Mouse (Mus musculus) layer of hippocampus, adult 11-12 months (tissue): Measurements from ENCODE around the gene Cdh6.

Experiments used
- DNase-seq: peaks from one replicate; pipeline ENCODE4 v3.0.0; 2022; ENCODE audit warnings: low spot score

The Cdh6 gene

DNA sequence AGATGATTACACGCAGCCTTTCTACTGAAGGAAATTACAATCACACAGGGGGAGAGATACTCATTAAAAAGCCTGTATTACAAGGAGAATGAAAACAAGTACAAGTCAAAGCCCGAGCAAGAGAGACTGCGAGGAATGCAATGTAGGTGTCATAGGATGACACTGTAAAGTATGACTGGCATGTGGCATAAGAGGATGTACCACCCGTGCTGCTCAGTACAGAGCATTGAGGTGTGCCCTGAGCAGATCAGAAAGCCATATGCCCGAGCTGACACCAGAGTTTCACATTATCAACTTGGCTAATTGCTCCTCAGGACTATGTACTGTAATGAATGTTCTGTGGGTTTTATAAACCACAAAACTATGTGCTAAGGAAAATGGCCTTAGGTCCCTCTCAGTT, 115.7 kb downstream of the Cdh6 start:
- no peak for DNase-seq

DNA sequence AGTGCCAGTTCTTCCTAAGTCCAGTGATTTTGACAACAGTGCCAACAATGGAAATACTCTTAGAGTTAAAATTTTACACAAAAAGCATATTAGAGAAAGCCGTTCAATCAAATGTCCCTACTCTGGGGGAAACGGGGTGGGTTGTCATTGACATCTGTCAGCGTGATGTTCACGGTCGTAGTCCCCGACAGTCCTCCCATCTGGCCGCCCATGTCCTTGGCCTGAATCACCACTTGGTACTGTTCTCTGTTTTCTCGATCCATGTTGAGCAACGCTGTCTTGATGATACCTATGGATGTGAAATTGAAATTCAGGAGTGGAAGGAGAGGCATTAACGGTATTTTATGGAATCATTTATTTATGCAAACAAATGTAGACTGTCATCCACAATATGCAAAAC, 116.2 kb downstream of the Cdh6 start:
- no peak for DNase-seq

DNA sequence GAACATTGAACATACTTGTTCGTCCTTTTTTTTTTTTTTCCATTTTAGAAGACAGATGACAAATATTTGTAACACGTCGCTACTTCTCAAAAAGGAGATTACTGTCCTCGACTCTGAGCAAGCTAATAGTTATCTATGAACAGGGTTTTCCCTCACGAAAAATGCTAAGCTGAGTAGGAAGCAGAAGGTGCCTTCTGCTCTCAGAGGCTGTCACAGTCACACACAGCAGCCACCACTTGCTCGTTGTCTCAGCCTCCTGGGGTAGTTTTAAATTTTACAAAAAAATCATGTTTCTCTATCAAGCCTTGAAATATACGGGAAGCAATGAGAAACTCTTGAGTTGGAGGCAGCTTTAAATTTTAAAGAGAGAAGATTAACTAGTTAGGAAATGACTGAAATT, 125.6 kb downstream of the Cdh6 start:
- DNase-seq: no peak

DNA sequence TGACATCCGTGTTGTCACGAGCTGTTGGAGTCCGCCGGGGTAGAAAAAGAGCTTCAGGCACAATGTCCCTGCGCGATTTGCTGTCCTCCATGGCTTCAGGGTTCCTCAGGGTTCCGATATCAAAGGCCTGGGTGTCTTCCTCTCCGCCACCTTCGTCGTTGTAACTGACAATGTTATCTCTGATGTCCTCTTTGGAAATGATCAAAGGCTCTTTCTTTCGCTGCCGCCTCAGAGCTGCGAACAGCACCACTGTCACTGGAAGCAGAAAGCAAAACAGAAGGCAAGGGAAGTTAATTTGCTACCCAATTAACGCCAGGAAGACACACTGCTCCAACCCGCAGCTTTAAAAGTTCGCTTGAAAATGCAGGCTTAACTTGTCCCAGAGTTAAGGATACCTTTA, 139.0 kb downstream of the Cdh6 start:
- no peak for DNase-seq

GRCm38 (mm10) chr15:13030641-13031040, 142.8 kb downstream of the Cdh6 start:
- DNase-seq: no peak

GRCm38 (mm10) chr15:13027513-13027912, 146.0 kb downstream of the Cdh6 start:
- DNase-seq: no peak

DNA sequence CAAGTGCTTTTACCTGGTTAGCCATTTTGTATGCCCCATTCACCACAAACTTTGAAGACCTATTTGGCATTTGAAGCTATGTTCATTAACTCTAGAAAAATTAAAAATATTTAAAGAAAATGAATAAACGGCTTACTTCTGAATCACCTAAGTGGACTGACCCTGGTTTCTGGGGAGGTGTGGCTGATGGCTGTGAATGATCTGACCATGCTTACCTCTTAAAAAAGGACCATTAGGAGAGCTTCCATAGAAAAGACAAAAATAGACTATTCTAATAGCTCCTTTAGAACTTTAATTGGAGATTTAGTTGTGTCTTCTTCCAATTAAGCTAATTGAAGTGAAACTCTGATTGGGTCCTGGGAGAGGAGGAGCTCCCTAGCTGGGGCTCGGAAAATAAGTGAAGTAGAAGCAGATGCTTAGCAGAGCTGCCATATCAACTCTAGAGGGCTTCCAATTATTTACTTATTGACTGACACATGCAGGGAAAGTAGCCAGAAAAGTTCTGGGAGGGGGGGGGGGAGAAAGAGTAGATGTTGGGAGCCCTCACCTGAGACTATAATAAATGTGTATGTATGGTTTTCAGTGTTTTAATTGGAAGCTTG, 156.6 kb downstream of the Cdh6 start:
- DNase-seq: no peak

- no peak for DNase-seq
These were observed 164.7 kb downstream of the Cdh6 start for GRCm38 (mm10) chr15:13008803-13009202.

DNA sequence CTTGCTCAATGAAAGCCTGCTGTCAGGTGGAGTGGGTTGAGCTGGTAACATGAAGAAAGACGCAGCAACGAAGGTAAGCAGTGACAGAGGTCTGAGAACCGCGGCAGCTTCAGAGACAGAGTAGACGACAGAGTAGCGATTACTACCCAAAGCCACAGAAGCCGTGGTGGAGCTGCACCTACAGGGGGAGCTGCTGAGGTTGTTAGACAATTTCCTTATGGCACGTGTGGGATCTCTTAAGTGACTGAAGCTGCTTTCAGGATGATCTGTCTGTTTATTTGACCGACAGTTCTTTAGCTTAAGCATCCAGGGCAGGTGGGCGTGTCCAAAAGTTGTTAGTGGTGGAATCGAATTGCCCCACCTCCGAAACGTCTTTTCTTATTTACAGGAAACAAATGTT, 167.5 kb downstream of the Cdh6 start:
- DNase-seq: no peak

DNA sequence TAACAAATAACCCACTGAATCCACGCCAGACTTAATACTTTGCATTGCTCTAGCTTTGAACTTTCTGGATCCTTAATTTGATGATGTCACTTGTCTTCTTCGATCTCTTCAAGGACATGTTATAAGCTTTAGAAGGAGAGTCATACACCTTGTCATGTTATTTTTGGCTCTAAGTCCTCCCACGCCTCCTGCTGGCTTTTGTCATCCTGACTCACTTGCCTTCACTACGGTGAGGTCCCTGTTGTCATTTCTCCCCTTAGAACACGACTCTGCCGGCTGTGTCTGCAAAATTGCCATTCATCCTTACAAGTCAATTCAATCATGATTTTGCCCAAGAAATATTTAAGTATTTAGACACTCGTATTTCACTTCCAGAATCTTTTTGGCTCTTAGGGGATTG, 171.9 kb downstream of the Cdh6 start:
- DNase-seq: no peak

- DNase-seq: no peak
These were observed 178.7 kb downstream of the Cdh6 start for GRCm38 (mm10) chr15:12994563-12995359.
